Mouse (Mus musculus): ENCODE measurements around the gene Tapbpl.

DNA sequence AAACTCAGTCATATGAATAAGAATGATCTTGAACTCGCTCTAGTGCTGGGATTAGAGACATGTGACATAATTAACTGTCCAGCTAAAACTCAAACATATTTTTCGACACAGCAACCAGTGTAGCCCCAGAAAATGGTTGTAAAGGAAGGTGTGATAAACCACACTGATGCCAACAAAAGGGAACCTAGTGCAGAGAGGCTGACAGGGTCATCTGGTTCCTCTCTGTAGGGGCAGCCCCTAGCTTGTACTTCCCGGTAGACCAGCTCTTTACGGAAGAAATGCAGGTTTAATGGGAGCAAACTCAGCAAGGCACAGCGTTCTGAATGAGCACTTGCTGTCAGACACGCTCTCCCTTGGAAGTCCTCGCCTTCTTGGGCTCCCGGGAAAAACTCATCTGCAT lies 48.1 kb upstream of the Tapbpl start:
- TF ChIP-seq POLR2A (IDR thresholded peaks at IDR 0.05; ENCODE audit: borderline replicate concordance, insufficient read depth, low read length) = no peak
- TF ChIP-seq CTCF (IDR thresholded peaks at IDR 0.05; ENCODE audit: borderline replicate concordance, insufficient read depth, low read depth, low read length) = no peak
